Mouse (Mus musculus): ENCODE measurements around the gene Atf1. TPM values are rescaled to one million over a fixed set of nuclear protein-coding genes. Genes with fewer than 3 reads are reported as not detected.

Atf1 gene
- 10 to 100 TPM; 49.6 to 56.3 TPM for total RNA-seq (2021)
- long read RNA-seq, experiment 1, transcript Atf1-201 (7 exons, 2,365 nt): major isoform, 16 of 30 reads
- long read RNA-seq, experiment 1, partial matches to known transcripts: 10 of 30 reads
- long read RNA-seq, experiment 1, other reads (novel, unspliced or antisense): 4 of 30 reads
- long read RNA-seq, experiment 2, transcript Atf1-201 (7 exons, 2,365 nt): major isoform, 6 of 8 reads
- long read RNA-seq, experiment 2, partial matches to known transcripts: 0 of 8 reads
- long read RNA-seq, experiment 2, other reads (novel, unspliced or antisense): 2 of 8 reads

GRCm38 (mm10) chr15:100227663-100228534 is at the start of gene Atf1:
Gene Atf1, plus strand, starts transcription at chr15:100227819.
- peak; percentile 95 for DNase-seq

GRCm38 (mm10) chr15:100178487-100178886 is 49.1 kb upstream of the Atf1 start:
- no peak for DNase-seq

GRCm38 (mm10) chr15:100179685-100180084 is 47.9 kb upstream of the Atf1 start:
- no peak for DNase-seq

GRCm38 (mm10) chr15:100180221-100180620 is 47.4 kb upstream of the Atf1 start:
- no peak for DNase-seq

GRCm38 (mm10) chr15:100181841-100182240 is 45.8 kb upstream of the Atf1 start:
- no peak for DNase-seq

- no peak for DNase-seq
These were observed 44.9 kb upstream of the Atf1 start for GRCm38 (mm10) chr15:100182526-100183280.

GRCm38 (mm10) chr15:100183510-100183909 is 44.1 kb upstream of the Atf1 start:
- no peak for DNase-seq

GRCm38 (mm10) chr15:100184821-100185496 is 42.7 kb upstream of the Atf1 start:
- DNase-seq: no peak

GRCm38 (mm10) chr15:100186234-100186633 is 41.4 kb upstream of the Atf1 start:
- DNase-seq: no peak

- no peak for DNase-seq
These were observed 40.5 kb upstream of the Atf1 start for GRCm38 (mm10) chr15:100186882-100187672.

- DNase-seq: no peak
These were observed 39.1 kb upstream of the Atf1 start for GRCm38 (mm10) chr15:100188542-100188941.

GRCm38 (mm10) chr15:100188962-100189404 is 38.6 kb upstream of the Atf1 start:
- no peak for DNase-seq

GRCm38 (mm10) chr15:100190083-100190482 is 37.5 kb upstream of the Atf1 start:
- DNase-seq: no peak

GRCm38 (mm10) chr15:100198983-100199745 is 28.5 kb upstream of the Atf1 start:
- peak; percentile 42 for DNase-seq

GRCm38 (mm10) chr15:100199790-100200189 is 27.8 kb upstream of the Atf1 start:
- peak; percentile 42 for DNase-seq

GRCm38 (mm10) chr15:100201806-100202205 is 25.8 kb upstream of the Atf1 start:
- no peak for DNase-seq

GRCm38 (mm10) chr15:100202431-100203015 is 25.1 kb upstream of the Atf1 start:
- no peak for DNase-seq

- no peak for DNase-seq
These were observed 23.0 kb upstream of the Atf1 start for GRCm38 (mm10) chr15:100204574-100204973.

- DNase-seq: no peak
These were observed 17.6 kb upstream of the Atf1 start for GRCm38 (mm10) chr15:100210013-100210412.

GRCm38 (mm10) chr15:100213339-100213738 is 14.3 kb upstream of the Atf1 start:
- DNase-seq: no peak

Data from adrenal gland, postnatal 10 days (tissue).